Mouse (Mus musculus) heart, adult 8-10 months (tissue): ENCODE data around the gene Btbd9. TPM values are rescaled to one million over a fixed set of nuclear protein-coding genes. Genes with fewer than 3 reads are reported as not detected.

Experiments used
- DNase-seq: peaks from one replicate; pipeline ENCODE4 v3.0.0; 2022; ENCODE audit warnings: low spot score
- total RNA-seq, 4 experiments: library from RNA; stranded (reverse); gene quantifications; 2 replicates each; pipeline ENCODE4 v1.2.4; 2022

Gene Btbd9
- total RNA-seq, 4 experiments from 2014 or later: 20.4 to 24.3 (median 22.5) TPM

GRCm38 (mm10) chr17:30244651-30245307 lies 331.5 kb downstream of the Btbd9 start:
- no peak for DNase-seq

DNA sequence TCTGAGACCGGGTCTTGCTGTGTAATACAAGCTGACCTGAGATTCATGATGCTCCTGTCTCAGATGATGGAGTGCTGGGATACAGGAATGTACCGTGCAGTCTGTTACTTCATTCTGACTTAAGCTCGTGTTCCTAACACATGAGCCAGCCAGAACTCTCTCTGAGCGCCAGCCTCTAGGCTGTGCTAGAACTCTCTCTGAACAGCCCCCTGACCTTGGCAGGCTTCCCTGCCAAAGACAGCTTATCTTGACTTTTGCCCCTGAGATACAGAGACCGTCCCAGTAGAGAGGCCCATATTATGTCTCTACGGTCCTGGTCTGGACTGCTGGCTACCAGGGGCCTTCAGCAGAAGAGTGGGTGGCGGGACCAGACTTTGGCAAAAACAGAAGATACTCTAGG lies 332.7 kb downstream of the Btbd9 start:
- DNase-seq: no peak

GRCm38 (mm10) chr17:30242647-30243046 lies 333.6 kb downstream of the Btbd9 start:
- DNase-seq: no peak

- DNase-seq: no peak
These were observed 334.5 kb downstream of the Btbd9 start for GRCm38 (mm10) chr17:30241720-30242322.

- DNase-seq: no peak
These were observed 335.2 kb downstream of the Btbd9 start for GRCm38 (mm10) chr17:30241061-30241460.

DNA sequence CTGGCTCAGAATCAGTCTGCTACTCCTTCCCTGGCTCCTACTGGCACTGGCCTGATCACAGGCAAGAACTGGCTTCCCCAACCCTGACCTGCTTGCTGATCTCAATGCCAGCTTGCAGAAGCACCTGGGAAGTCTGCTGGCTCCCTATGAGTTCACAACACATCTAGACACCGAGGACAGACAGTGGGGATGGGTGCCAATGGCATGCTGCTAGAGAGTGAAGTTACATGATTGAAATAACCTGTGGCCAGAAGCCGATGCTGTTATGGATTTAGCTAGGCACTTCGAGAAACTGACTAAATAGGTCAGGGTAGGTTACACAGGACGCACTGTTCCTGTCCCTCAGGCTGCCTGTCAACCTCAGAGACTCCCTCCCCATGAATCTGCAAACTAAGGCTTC lies 335.6 kb downstream of the Btbd9 start:
- no peak for DNase-seq

DNA sequence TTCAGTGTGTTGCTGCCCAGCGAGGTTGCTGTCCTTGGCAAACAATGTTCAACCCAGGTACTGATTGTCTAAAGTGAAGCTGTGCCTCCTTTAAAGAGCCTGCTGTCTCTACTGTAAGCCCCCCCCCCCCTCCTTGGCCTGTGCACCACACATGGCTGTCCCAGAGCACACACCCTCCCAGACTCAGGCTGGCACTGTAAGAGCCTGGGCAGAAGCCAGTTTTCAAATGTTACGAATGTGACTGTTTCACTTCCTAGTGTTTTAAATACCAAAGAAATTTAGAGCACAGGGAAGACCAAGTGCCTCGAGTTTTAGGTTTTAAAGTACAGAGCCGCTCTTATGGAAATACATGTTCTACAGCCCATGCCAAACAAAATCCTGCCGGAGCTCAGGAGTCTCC lies 336.8 kb downstream of the Btbd9 start:
- DNase-seq: no peak

DNA sequence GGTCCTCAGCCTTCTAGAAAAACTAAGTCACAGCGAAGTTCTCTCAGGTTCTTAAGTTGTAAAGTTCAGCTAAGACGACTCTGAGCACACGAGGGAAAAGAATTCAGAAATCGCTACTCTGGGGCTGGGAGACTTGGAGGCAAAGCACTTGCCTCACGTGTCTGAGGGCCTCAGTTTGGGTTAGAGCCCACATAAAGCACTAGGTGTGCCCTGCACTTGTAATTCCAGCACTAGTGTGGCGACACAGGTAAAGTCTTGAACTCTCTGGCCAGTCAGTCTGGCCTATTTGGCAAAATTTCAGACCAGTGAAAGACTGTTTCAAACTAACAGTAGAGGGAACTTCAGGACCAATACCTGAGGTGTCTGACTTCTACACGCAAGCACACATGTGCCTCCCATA lies 338.7 kb downstream of the Btbd9 start:
- no peak for DNase-seq

DNA sequence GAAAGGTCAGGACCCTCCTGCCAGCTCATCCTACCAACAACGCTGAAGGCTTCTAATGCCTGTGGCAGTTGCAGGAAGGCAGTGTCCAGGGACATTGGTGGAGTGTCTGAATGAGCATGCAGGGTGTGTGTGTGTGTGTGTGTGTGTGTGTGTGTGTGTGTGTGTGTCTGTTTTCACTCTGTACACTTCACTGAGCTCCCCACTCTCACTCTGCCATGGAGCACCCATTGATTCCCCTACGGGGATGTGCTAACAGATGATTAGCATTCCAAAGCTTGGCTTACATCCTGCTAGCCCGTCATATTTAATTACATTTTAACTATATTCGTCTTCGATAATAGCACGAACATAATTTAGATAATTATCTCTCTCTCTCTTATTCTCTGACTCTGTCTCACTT lies 339.7 kb downstream of the Btbd9 start:
- no peak for DNase-seq

- DNase-seq: no peak
These were observed 340.9 kb downstream of the Btbd9 start for GRCm38 (mm10) chr17:30235380-30235779.

DNA sequence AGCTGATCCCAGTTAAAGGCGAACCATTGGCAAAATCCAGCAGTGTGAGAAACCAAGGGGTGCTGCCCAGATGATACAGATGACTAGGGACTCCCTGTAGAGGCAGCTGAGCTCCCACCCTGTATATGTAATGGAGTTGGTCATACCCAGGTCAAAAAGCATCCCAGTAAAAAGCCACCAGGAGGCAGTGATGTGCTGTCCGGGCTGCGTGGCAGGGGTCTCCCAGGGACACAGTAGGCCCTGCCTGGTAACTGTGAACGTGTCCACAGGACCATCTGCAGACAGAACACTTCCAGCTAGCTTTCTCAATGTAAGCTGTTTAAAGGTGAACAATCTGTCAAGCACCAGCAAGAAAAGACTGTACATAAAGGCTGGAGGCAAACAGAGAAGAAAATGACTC lies 343.6 kb downstream of the Btbd9 start:
- DNase-seq: no peak

DNA sequence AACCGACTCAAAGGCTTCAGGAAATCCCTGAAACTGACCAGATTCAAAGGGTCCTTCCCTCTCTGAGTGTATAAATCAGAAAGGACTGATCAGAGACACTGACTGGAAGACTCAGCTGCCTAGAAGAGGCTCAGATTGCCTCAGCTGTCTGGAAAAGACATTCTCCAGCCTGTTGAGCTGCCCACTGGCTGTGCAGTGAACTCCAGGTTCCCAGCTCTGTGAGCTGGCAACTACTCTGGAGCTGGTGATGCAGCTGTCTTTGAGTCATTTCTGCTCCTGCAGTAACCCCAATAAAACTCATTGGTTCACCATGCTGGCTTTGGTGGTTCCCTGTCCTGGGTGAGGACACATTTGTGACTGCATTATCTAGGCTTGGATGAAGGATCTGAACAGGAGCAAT lies 344.8 kb downstream of the Btbd9 start:
- DNase-seq: no peak

DNA sequence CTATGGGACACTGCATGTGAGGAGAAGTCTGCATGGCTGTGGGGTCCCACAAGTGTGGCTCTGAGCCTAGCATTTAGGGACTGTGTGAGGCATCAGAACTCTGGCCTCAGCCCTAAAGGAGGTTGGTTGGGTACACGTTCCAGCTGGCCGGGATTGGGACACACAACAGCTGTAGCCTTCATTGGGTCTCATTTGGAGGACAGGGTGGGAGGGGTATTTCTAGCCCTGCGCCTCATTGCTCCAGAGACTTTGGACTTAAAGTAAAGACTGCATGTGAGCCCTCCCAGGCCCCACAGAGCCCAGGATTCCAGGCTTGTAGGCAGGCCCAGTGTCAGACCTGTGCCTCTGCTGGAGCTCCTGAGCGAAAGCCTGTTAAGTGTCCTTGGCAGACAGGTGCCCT lies 345.9 kb downstream of the Btbd9 start:
- no peak for DNase-seq

DNA sequence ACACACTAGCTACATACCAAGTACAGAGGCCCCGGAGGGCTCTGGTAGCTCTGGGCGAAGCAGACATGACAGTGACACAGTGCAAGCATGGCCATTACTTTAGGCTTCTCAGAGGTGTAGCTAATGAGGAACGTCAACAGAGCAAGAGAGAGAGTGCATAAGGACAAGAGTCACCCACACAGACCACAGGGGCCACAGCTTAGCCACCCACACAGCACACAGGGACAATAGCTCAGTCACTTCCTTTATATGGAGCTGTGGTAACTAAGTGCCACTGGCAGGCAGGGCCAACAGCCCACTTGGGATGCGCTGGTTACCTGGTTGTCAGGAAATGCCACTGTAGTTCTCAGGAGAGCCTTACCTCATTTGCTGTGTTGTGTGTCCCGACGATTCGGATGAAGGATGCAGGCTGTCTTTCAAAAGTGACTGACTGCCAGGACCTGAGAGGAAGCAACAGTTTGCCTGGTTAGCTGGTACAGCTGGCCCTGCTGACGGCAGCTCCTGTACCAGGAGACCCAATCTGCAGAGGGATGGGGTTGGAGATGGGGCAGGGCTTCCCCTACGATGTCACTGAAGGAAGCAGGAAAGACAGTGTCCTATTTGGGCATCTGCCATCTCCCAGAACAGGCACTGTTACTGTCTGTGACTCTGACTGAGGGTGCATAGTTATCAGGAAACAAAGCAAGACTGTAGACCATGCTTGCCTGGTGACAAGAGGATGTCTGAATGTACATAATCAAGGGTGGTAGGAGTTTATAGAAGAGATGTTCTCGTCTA lies 347.7 kb downstream of the Btbd9 start:
- DNase-seq: no peak

GRCm38 (mm10) chr17:30225030-30225740 lies 351.1 kb downstream of the Btbd9 start:
- no peak for DNase-seq

- DNase-seq: no peak
These were observed 353.5 kb downstream of the Btbd9 start for GRCm38 (mm10) chr17:30222837-30223236.

DNA sequence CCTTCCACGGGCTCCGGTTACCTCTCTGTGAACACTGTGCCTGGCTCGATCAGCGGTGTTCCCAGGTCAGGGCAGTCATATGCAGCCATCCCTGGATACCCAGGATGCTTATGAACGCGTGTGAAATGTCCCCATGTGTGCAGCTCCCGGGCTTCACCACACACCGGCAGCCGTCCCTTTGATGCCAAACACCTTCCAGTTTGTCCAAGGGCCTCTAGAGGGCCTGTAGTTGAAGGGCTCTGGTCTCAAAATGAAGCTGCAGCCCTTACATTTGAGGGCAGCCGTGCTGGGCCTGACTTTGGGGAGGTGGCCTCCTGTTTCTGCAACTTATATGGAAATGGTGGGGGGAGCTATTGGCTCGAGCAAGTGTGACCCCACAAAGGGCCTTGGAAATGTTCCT lies 353.9 kb downstream of the Btbd9 start:
- DNase-seq: no peak

GRCm38 (mm10) chr17:30221677-30222076 lies 354.6 kb downstream of the Btbd9 start:
- no peak for DNase-seq

DNA sequence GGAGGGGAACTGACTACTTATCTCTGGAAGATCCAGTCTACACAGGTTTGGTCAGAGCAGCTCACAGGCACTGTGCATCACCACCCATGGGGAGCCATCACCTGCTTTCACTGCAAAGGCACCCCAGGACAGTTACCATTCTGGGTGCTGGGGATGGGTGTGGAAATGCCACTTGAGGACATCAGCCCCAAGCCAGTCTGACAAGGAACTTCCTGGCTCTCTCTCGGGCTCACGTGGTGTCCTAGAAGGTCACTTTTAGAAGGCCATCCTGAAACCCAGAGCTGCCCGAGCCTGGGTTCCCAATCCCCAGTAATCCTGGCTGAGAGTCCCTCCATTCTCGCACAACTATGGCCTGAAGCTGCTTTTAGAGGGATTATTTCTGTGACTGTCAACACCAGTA lies 360.5 kb downstream of the Btbd9 start:
- peak; percentile 46 for DNase-seq

DNA sequence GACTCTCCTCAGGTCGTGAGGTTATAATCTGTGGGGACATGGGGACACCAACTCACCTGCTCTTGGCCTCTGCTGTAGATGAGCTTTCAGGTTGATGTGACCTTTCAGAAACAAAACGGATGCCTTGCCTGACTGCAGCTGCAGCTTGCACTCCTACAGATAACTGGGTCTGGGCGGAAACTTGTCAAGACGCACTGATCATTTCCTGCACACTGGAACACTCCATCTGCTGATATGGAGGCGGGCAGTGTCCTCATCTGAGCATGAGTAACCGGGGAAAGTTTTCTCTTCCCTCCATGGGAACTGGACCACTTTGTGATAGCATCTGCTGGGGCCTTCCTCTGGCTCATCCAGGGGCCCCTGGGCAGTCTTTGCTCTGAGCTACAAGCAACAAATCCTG lies 361.9 kb downstream of the Btbd9 start:
- DNase-seq: no peak

DNA sequence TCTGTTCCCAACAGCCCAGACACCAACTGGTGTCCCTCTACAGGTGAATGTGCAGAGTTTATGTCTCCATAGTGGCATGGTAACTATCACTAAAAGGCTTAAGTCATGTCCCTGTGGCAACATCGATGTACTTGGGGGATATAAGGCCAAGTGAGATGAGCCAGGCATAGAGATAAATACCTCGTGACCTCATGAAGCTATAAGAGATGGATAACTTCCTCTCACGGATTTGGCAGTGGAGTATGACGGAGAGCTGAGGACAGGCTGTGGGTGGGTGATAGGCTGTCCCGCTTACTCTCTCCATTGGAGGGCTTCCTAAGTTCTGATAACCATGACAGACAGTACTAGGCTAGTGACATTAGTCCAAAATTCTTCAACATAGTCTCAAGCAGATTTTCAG lies 362.9 kb downstream of the Btbd9 start:
- DNase-seq: no peak

- DNase-seq: no peak
These were observed 363.6 kb downstream of the Btbd9 start for GRCm38 (mm10) chr17:30212647-30213046.
